Mouse (Mus musculus) heart, embryonic 14.5 days (tissue): ENCODE results near the gene Fpgs. TPM values are rescaled to one million over a fixed set of nuclear protein-coding genes. Genes with fewer than 3 reads are reported as not detected.

Experiments
- ATAC-seq: fragments of 200-750 bp; cut with Nextera tagmentation; 2 replicates; pipeline ENCODE4 v1.8.0; 2017; ENCODE audit warnings: low read depth, moderate TSS enrichment; ENCODE audit not compliant: insufficient number of reproducible peaks, insufficient read depth, low FRiP score
- H3K27ac ChIP-seq, 2 experiments: fragments of 200-500 bp in 1 of 2; fragments of 300-500 bp in 1 of 2; sonication (generic) in 1 of 2; replicated peaks in 1 of 2; 2 replicates each; pipeline ENCODE4 v1.5.1; 2012 to 2014; ENCODE audit warnings: low read depth in 2 of 2, low read length in 2 of 2, control low read depth in 1 of 2, mild to moderate bottlenecking in 1 of 2, mixed read lengths in 1 of 2; ENCODE audit not compliant: control insufficient read depth in 1 of 2, insufficient read depth in 1 of 2
- H3K27me3 ChIP-seq: fragments of 300-500 bp; sonication (generic); 2 replicates; pipeline ENCODE4 v1.6.1; 2014; ENCODE audit warnings: mild to moderate bottlenecking, low read length, control low read depth; ENCODE audit not compliant: control insufficient read depth, insufficient read depth
- H3K36me3 ChIP-seq: fragments of 300-500 bp; sonication (generic); 2 replicates; pipeline ENCODE4 v1.6.1; 2014; ENCODE audit warnings: mild to moderate bottlenecking, control low read depth, low read length, mixed read lengths; ENCODE audit not compliant: control insufficient read depth, insufficient read depth
- H3K4me1 ChIP-seq, 2 experiments: fragments of 200-500 bp in 1 of 2; fragments of 300-500 bp in 1 of 2; sonication (generic) in 1 of 2; 2 replicates each; pipeline ENCODE4 v1.6.1; 2012 to 2014; ENCODE audit warnings: low read length in 2 of 2, control low read depth in 1 of 2, mixed read lengths in 1 of 2; ENCODE audit not compliant: control insufficient read depth in 2 of 2, insufficient read depth in 2 of 2
- H3K4me2 ChIP-seq: fragments of 300-500 bp; sonication (generic); 2 replicates; pipeline ENCODE4 v1.6.1; 2014; ENCODE audit warnings: mild to moderate bottlenecking, low read length
- H3K4me3 ChIP-seq, 2 experiments: fragments of 200-500 bp in 1 of 2; fragments of 300-500 bp in 1 of 2; sonication (generic) in 1 of 2; 2 replicates each; pipeline ENCODE4 v1.5.1; 2012 to 2014; ENCODE audit warnings: low read length in 2 of 2, mild to moderate bottlenecking in 2 of 2, control low read depth in 1 of 2, low read depth in 1 of 2, moderate library complexity in 1 of 2; ENCODE audit not compliant: control insufficient read depth in 1 of 2, insufficient read depth in 1 of 2
- H3K9ac ChIP-seq: fragments of 300-500 bp; sonication (generic); 2 replicates; pipeline ENCODE4 v1.6.1; 2014; ENCODE audit warnings: mild to moderate bottlenecking, low read length
- H3K9me3 ChIP-seq: fragments of 300-500 bp; sonication (generic); 2 replicates; pipeline ENCODE4 v1.6.1; 2016; ENCODE audit warnings: low read length, control low read depth; ENCODE audit not compliant: control insufficient read depth
- WGBS: fragments of 180-500 bp; shearing (Covaris S2); extraction: QIAGEN DNeasy Blood & Tissue Kit; methylation state at CpG from one replicate; pipeline ENCODE4 v1.1.7; 2014; 5-methylcytosine and 5-hydroxymethylcytosine counted together
- polyA plus RNA-seq: library from polyadenylated mRNA; unstranded; fragments of >200 nt; fragmentation: Nextera tagmentation; extraction: Ambion mirVana; gene quantifications from 2 replicates; pipeline ENCODE4 v1.2.1, GENCODE M21; 2014

The Fpgs gene
- polyA plus RNA-seq, 1 experiment from 2014 or later, result 12.2 TPM

- Histone ChIP-seq H3K27ac (no peak overlapping the region), H3K36me3 (peaks cover 18% of the 10 kb centered on the region), H3K27me3 (no peaks in the 10 kb centered on the region), H3K4me2 (no peak overlapping the region), H3K4me1 (no peaks in the 10 kb centered on the region), H3K9me3 (no peaks in the 10 kb centered on the region), H3K4me3 (no peak overlapping the region), H3K9ac (no peak overlapping the region)
- 75% methylated on average over 6 of the region's 6 CpGs for WGBS
- no peak for ATAC-seq
Observed at GRCm38 (mm10) chr2:32699680-32700079, 4.3 kb downstream of the Fpgs start.

DNA sequence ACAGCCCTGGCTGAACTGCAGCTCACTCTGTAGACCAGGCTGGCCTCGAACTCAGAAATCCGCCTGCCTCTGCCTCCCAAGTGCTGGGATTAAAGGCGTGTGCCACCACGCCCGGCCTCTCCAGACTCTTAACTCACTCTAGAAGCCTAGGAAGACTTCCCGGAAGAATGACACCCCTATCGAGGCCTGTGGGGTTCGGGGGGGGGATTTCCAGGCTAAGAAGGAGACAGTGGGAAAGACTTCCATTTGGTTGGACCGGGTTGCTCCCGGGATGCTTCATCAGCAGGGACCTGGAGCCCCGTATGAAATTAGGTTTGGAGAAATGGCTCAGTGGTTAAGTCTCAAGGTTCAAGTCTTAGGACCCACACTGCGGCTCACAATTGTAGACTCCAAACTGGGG is 9.3 kb downstream of the Fpgs start:
- Histone ChIP-seq H3K27ac (0 out of 4 replicates have a peak overlapping the region, but pooled peaks of 1 of the 2 experiments have one; percentile 58), H3K4me3 (peak overlapping the region; percentile 56 to 78; a peak in 3 of 4 replicates), H3K4me2 (peak overlapping the region; percentile 96), H3K36me3 (no peaks in the 10 kb centered on the region), H3K9ac (peak overlapping the region; percentile 95), H3K4me1 (peaks cover 10 to 15% of the 10 kb centered on the region in 2 experiments), H3K27me3 (no peaks in the 10 kb centered on the region), H3K9me3 (no peaks in the 10 kb centered on the region)
- no peak for ATAC-seq
- 87% methylated on average over 12 of the region's 12 CpGs for WGBS

GRCm38 (mm10) chr2:32693823-32694411 is 10.0 kb downstream of the Fpgs start:
- peak overlapping the region; percentile 96 for H3K4me2 ChIP-seq
- no peaks in the 10 kb centered on the region for H3K9me3 ChIP-seq
- no peaks in the 10 kb centered on the region for H3K27me3 ChIP-seq
- no peaks in the 10 kb centered on the region for H3K36me3 ChIP-seq
- peak; percentile 95 for ATAC-seq
- peaks cover 10 to 18% of the 10 kb centered on the region in 2 experiments for H3K4me1 ChIP-seq
- peak overlapping the region; percentile 78 to 88 for H3K4me3 ChIP-seq
- under 1% methylated on average over 51 of the region's 51 CpGs for WGBS
- H3K27ac ChIP-seq, result peak overlapping the region; percentile 61 to 67
- peak overlapping the region; percentile 95 for H3K9ac ChIP-seq

DNA sequence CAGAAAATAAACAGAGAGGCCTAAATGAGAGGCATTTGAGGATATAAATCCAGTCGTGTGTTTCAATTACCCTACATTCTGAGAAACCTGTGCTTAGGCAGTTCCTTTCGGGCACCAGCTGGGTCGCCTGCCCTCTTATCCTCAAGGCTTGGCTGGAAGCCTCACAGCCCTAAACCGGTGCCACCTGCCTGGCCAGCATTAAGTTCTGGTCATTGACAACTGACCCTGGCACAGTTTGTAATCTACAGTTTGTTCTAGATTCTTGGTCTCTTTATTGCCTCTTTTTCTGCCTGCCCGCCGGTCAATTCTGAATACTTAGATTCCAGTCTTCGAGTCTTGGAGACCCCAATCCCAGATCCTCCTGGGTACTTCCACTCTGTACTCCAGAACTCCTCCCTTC is 10.7 kb downstream of the Fpgs start:
- WGBS, result 18% methylated on average over 7 of the region's 7 CpGs
- Histone ChIP-seq H3K9me3 (no peaks in the 10 kb centered on the region), H3K27me3 (no peaks in the 10 kb centered on the region), H3K4me1 (peaks cover 10 to 18% of the 10 kb centered on the region in 2 experiments), H3K4me3 (peak overlapping the region; percentile 78 to 88), H3K27ac (peak overlapping the region in 1 of 2 experiments; percentile 67; a peak in 2 of 4 replicates), H3K9ac (peak overlapping the region; percentile 95), H3K4me2 (peak overlapping the region; percentile 96), H3K36me3 (no peaks in the 10 kb centered on the region)
- no peak for ATAC-seq

DNA sequence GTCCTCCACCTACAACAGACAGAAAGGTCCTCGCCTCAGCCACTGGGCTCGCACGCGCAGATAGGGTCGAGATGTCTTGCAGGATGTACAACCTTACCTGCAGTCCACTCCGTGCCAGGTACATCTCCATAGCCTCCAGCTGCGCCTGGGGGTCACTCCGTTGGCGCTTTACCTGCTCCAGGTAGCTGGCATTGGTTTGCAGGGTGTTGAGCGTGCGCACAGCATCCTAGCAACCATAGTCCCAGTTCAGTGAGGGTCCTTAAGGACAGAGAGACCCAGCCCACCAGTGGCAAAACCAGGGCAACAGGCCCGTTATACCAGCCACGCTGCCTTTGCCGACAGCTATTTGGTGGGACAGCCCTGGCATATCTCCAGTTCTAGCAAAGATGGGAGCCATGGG is 11.4 kb downstream of the Fpgs start:
- Histone ChIP-seq H3K4me3 (no peak overlapping the region), H3K27ac (no peak overlapping the region), H3K9ac (no peak overlapping the region), H3K4me2 (peak overlapping the region; percentile 96), H3K4me1 (peaks cover 10 to 18% of the 10 kb centered on the region in 2 experiments), H3K27me3 (no peaks in the 10 kb centered on the region), H3K36me3 (peaks cover 6% of the 10 kb centered on the region), H3K9me3 (no peaks in the 10 kb centered on the region)
- 96% methylated on average over 14 of the region's 14 CpGs for WGBS
- no peak for ATAC-seq

DNA sequence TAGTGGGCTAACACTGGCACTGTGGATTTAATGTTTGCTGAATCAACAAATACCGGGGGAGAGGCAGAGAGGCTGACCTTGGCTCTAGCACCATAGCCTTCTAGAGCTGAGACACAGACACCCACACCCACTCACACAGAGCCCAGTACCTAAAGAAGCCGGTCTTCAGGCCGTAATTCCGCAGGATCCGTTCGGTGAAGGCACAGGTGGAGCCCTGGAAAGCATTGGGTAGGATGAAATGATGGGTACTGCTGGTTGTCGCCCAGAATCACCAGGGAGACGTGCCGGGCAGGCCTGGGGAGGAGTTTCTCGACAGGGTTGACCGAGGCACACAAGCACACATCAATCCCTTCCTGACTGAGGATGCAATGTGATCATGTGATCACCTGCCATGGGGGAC is 12.9 kb downstream of the Fpgs start:
- no peak overlapping the region for H3K4me2 ChIP-seq
- H3K27ac ChIP-seq, result no peak overlapping the region
- H3K4me3 ChIP-seq, result no peak overlapping the region
- WGBS, result 83% methylated on average over 11 of the region's 11 CpGs
- peaks cover 19% of the 10 kb centered on the region for H3K36me3 ChIP-seq
- no peak overlapping the region for H3K9ac ChIP-seq
- H3K27me3 ChIP-seq, result no peaks in the 10 kb centered on the region
- no peaks in the 10 kb centered on the region for H3K9me3 ChIP-seq
- ATAC-seq, result no peak
- peaks cover 10 to 18% of the 10 kb centered on the region in 2 experiments for H3K4me1 ChIP-seq

DNA sequence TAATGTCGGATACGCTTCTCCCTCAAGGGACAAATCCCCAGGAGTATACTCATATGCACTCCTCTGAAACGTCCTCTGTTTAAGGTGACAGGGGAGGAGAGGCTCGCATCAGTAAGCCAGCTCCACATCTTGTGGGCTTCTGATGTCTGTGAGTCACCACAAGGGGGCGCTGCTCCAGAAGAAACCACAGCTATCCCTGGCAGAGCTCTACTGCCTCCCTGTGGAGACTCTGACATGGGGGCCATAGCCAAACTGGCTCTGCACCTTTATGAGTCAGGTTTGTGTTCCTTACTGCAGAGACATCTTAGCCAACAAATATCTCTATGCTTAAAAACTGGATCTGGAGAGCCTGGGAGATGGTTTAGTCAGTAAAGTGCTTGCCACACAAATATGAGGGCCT is 14.5 kb downstream of the Fpgs start:
- no peaks in the 10 kb centered on the region for H3K9me3 ChIP-seq
- H3K9ac ChIP-seq, result no peak overlapping the region; the same call in 1 of the 2 replicates
- no peaks in the 10 kb centered on the region for H3K27me3 ChIP-seq
- WGBS, result 16% methylated on average over 5 of the region's 5 CpGs
- peaks cover 8 to 16% of the 10 kb centered on the region in 2 experiments for H3K4me1 ChIP-seq
- no peak for ATAC-seq
- no peak overlapping the region for H3K4me3 ChIP-seq
- no peak overlapping the region for H3K4me2 ChIP-seq
- H3K36me3 ChIP-seq, result peaks cover 35% of the 10 kb centered on the region
- no peak overlapping the region for H3K27ac ChIP-seq

- WGBS, result 91% methylated on average over 8 of the region's 8 CpGs
- Histone ChIP-seq H3K27me3 (no peaks in the 10 kb centered on the region), H3K9me3 (no peaks in the 10 kb centered on the region), H3K27ac (no peak overlapping the region), H3K4me3 (no peak overlapping the region), H3K4me1 (peaks cover 2 to 5% of the 10 kb centered on the region in 2 experiments; a peak in 3 of 4 replicates), H3K4me2 (no peak overlapping the region), H3K9ac (no peak overlapping the region), H3K36me3 (peaks cover 54% of the 10 kb centered on the region)
- ATAC-seq, result no peak
Observed at GRCm38 (mm10) chr2:32687562-32687961, 16.4 kb downstream of the Fpgs start.
